Mouse (Mus musculus) heart, postnatal 10 days (tissue): ENCODE results near the gene C77080. TPM values are rescaled to one million over a fixed set of nuclear protein-coding genes. Genes with fewer than 3 reads are reported as not detected.
A peak's percentile ranks its signal among the peaks of the same experiment; 100 is the strongest.

Experiments used
- DNase-seq, 2 experiments: peaks; one replicate each; pipeline ENCODE4 v3.0.0; 2021
- intact Hi-C: fragments of 180-260 bp; cut with DNase I; formaldehyde crosslinking; loops from one replicate; pipeline ENCODE4 v1.15.1; 2025
- total RNA-seq, 2 experiments: library from RNA; stranded (reverse); gene quantifications; 2 replicates each; pipeline ENCODE4 v1.2.3; 2021

The C77080 gene
- total RNA-seq, 2 experiments from 2014 or later: 4.9 to 5.9 TPM

DNA sequence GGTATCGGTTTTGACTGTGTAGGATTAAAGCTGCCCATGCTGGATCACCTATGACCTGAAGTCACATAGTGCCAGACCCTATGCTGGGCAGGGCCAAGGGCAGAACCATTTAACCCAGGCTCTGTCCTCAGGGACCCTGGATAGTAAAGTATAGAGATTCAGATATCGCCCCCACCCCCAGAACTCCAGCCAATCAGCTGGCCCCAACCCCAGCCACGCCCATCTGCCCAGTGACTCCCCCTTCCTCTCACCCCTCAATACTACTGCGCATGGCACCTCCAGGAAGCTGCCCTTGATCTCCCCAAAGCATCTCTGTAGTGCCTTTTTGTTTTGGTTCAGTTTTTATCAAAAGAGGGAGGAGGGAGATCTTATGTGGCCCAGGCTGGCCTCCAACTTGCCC lies 18.4 kb downstream of the C77080 start:
- intact Hi-C loops: no loop called here
- DNase-seq: no peak

GRCm38 (mm10) chr4:129242327-129242726 lies 18.9 kb downstream of the C77080 start:
- intact Hi-C loops: no loop called here
- no peak for DNase-seq

GRCm38 (mm10) chr4:129241898-129242297 lies 19.3 kb downstream of the C77080 start:
- intact Hi-C loops: no loop called here
- DNase-seq: no peak

DNA sequence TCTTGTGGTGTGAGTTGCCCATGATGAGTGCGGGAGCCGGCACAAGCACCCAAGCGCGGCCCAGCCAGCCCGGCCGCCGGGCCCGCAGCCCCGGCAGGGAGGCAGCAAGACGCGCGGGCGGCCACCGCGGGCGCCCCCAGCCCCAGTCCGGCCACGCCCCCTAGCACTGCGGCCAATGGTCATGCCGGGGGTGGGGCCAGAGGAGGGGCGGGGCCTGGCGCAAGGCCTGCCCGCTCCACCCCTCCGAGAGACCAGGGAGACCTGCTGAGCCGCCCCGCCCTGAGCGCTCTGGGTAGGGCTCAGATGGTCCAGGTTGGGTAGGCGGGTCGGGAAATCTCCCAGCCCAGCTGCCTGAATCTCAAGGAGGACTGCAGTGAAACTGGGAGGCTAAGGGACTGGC lies 22.1 kb downstream of the C77080 start:
- intact Hi-C loops: no loop called here
- DNase-seq: peak in 1 of 2 experiments; percentile 68

DNA sequence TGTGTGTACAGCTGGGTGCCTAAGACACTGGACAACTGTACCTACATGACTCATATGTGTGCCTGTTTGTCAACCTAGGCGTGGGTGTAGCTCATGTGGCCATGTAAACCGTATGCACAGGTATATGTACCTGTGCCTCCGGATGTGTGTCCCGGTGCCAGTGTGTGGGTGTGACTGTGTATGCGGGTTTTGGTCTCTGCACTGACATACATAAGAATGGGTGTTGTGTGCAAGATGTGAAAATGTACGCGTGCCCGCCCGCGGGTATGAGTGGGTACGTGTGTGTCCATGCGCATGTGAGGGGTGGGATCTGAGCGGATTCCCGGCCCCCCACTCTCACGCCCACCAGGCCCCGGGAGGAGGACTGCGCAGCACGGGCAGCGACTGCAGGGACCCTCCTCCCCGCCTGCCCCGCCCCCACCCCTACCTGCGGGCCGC lies 22.6 kb downstream of the C77080 start:
- intact Hi-C loops: no loop called here
- no peak for DNase-seq

DNA sequence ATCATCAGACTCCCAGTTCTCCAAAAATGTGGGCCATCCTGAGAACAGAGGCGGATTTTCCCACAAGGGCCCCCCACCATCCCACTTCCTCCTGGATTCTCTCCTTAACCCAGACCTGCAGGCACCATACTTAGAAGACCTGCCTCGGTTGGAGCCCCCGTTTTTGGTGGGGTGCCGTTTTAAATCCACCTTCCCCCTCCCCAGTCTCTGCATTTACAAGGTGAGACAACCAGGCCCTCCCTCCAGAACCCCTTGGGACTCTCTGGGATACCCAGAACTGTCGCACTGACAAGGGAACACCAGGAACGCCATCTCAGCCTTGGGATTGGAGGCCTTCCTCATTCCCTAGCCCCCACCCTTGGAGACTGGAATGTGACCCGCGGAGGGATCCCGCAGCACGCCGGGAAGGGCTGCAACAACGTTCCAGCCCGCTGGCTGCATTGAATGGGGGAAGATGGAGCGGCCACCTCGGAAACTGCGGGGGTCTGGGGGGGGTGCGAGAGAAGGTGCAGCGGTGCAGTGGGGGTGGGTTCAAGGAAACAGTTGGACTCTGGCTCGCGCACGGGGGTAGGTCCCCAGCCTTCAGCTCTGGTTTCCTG lies 23.3 kb downstream of the C77080 start:
- DNase-seq: no peak
- intact Hi-C loops: no loop called here

- intact Hi-C loops: no loop called here
- DNase-seq: no peak
Measured at GRCm38 (mm10) chr4:129236236-129236813, 24.9 kb downstream of the C77080 start.

- no peak for DNase-seq
- intact Hi-C loops: no loop called here
Measured at GRCm38 (mm10) chr4:129235147-129235546, 26.1 kb downstream of the C77080 start.

GRCm38 (mm10) chr4:129234488-129234887 lies 26.7 kb downstream of the C77080 start:
- intact Hi-C loops: no loop called here
- no peak for DNase-seq

DNA sequence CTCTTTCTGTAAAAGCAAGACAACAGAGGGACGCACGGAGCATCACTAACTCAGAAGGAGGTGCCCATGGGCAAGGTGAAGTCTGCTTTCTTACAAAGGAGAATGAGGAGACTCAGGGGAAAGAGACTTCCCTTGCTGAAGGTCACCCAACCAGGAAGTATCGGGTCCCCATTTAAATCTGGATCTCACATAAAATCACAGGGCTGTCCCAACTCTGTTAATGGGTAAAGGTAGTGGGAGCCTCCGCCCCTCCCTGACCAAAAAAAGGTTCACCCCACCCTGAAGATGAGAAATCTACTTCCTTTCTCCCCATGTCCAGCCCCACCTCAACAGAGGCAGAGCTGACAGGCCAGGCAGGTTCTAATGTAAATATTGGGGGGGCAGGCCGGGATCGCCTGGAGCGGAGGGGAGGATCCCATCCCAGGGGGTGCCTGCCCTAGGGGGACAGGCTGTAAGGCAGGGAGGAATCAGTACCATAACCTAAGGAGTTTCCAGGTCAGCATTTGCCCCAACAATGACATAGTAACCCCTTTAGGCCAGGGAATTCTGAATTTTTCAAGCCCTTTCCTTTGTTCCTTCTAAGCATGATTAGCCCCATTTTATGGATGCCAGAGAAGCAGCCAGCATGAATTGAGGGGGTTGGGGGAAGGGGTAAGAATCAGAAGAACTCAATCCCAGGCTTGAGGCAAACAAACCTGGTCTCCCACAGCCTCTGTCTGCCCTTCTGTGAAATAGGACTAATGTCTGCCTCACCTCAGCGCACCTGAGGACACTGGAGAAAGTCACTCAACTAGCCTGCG lies 28.4 kb downstream of the C77080 start:
- intact Hi-C loops: no loop called here
- DNase-seq: no peak

DNA sequence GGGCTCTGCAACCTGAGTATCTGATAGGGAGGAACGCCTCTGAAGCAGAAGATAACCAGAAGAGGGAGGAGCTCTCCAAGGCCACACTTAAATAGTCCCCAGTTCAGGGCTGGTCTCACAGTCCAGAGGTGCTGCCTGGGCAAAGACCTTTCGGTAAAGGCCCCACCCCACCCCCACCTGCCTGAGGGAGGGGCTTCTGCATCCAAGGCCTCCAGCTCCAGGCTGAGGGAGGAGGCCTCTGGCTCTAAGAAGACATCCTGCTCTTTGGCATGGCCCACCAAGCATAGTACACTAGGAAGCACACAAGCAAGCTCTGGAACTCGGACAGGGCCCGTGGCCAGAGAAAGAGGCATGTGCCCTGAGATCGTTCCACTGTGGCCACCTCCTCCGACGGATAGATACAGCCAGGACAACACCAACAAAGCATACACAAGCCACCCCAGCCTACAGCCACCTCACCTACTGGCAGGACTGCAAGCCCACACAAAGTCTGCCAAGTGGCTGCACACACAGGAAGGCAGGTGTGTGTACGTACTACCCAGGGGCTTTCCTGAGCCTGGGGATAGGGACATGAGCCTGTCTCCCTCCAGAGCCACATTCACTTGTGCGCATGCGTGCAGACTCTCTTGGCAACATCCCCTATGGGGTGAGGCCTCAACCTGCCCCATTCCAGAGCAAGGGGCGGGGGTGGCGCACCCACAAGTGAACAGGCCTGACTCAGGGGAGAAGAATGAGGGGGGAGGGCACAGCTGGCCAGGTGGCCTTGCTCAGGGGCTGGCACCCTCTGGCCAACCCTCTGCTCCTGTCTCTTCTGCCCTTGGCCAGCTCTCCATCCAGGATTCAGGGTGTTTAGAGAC lies 29.4 kb downstream of the C77080 start:
- intact Hi-C loops: no loop called here
- no peak for DNase-seq

DNA sequence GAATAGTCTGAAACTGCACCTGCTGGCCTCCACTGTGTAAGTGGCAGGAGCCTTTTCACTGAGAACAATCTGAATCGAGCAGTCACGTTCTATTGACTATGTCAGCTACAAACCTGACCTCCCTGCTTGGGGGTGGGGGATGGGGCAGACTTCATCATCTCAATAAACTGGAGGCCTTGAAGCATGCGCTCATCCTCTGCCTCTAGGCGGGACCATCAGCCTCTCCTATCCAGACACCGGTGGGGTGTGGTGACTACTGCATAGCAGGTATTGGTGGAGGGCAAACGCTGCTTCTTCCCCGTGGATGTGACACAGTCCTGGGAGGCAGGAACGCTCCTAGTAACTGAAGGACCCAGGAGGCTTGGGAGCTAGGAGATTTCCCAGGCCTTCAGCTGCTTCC lies 30.3 kb downstream of the C77080 start:
- intact Hi-C loops: no loop called here
- no peak for DNase-seq

DNA sequence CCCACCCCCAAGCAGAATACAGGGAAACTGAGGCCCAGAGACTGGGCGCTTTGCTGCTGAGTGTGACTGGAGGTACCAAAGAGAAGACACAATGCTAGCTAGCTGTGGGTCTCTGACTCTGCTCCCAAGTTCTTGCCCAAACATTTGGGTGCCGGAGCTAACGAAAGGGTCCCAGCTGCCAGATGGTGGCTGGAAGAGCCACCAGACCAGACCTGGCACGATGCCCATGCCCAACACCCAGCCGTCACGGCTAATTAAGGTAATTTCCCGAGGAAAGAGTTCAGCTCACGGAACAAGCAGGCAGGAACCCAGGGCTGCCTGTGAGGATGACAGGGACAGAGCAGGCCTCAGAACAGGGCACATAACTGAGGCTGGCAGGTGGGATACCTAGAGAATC lies 33.2 kb downstream of the C77080 start:
- intact Hi-C loops: no loop called here
- DNase-seq: no peak

DNA sequence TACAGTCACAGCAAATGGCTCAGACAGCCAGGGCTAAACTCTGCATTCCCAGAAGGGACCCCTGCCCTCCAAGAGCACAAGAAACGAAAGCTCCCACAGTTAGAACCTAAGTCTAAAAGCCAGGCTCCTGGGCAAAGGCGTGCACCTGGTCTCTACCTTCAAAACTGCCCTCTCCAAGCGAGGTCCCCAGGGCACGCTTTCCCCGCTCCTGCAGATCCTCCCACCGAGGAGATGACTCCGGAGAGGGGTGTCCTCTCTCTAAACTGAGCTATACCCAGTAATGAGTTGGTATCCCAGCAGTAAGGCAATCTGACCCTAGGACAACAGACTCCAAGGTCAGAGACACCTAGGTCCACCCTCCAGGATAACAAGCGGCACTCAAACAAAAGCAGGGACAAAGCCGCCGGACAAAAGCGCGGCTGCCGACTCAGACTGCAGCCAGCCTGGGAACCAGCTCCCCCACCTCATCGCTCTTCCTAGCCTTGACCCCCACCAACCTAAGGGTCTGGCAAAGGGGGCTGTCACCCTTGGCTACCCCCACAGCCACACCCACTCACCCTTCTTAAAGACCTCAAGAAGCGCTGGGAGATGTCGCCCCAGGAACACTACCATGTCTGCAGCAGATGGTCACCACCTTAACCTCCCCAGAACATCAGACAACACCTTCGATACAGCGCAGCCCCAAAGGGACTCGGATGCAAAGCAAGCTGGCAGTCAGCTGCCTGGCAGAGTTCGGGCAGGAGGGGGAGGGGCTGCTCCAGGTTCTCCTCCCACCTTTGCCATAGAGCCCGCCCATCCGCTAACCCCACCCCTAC lies 33.8 kb downstream of the C77080 start:
- intact Hi-C loops: no loop called here
- DNase-seq: no peak

DNA sequence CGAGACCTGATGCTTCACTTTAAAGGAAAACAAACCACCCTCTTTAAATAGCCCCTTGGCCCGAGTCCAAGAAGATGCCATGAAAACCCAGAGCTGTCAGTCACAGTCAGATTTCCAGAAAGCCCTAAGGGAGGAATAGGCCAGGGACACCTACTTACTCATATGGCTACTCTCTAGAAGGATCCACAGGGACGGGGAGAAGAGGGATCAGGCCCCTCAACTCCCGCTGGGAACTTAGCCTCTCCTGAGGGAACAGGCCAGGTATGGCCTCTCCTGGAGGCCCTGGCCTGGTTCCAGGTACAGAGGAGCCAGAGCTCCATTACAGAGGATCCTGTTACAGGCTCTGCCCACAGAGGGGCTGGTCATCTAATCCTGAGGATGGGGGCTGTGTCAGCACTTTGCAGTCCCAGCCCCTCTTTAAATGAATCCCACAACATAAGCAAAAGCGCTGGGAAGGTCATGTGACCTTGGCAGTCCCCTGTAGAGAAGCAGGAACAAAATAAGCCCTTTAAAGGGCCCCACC lies 34.7 kb downstream of the C77080 start:
- no peak for DNase-seq
- intact Hi-C loops: no loop called here

GRCm38 (mm10) chr4:129225315-129225714 lies 35.9 kb downstream of the C77080 start:
- no peak for DNase-seq
- intact Hi-C loops: no loop called here

DNA sequence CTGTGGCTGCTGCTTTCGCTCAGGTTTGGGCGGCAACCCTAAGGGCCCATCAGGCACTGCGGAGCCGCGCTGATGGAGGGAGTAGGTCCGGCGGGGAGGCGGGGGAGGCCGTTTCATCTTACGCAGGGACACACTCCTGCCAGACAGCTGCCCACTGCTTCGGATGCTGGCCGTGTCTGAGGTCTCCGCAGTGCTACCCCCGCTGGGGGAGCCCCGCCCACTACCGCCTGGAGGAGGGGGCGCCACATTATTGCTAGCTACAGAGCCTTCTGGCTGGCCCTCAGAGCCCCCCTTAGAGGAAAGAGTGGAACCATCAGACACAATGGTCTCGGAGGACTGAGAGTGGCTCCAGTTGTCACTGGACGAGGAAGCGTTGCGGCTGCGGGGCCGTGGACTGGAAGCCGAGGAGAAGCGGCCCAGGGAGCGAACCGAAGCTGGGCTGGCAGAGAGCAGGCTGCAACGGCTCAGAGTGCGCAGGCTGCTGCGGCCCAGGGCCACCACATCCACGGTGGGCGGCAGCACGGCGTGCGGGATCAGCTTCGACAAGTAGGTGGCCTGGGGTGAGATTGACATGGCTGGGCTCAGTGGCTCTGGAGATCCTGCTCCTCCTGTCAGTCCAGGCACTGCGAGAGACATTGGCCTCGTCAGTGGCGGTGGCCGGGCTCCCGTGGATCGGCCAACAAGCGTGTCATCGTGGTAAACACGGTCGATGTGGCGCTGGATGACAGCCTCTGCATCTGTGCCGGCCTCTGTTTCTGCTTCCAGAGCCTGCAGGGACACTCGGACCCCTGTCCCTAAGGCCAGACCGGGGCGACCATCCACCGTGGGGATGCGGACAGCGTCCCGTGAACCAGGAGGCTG lies 37.6 kb downstream of the C77080 start:
- intact Hi-C loops: no loop called here
- DNase-seq: no peak

DNA sequence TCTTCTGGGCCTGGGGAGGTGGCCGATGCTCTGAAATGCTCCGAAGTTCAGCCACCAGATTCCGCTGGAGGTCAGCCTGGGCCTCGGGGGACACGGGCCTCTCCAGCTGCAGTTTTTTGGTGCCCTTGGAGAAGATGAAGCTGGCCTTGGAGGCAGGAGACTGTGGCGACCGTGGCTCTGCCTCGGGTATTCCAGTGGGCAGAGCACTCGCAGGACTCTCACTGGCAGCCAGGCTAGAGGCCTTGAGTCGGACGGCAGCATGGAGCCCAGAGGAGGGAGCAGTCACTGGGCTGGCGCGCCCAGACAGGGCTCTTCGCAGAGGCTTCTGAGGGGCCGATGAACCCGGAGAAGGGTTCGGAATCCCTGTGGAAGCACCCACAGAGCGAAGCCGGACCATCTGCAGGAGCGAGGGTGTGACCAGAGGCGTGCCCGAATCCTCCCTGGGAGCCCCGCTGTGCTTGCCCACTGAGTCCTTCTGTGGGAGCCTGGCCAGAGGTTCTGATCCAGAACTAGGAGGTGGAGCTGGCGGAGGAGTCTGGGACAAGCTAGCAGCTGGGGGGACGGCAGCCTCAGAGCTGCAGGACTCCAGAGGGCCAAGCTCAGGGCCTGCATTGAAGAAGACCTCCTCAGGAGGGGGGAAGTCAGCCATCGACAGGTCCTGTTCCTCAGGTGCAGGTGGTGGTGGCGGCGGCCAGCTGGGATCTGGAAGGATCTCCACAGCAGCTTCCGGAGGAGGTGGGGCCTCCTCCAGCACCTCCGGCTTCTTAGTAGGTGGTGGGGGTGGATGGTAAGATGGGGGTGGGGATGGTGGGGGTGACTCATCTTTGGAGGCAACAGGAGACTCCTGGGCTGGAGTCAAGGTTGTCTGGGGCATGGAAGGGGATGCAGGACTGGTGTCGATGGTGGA lies 38.9 kb downstream of the C77080 start:
- peak; percentile 49 to 51 for DNase-seq
- intact Hi-C loops: no loop called here
